ENCODE assay signal across 11 mouse cellular contexts in genomic region chr4:94829924-94830386, GRCm38 (mm10).
DNase-seq lines count a peak whose midpoint lies in the region; ATAC-seq lines count a peak whose summit lies in the region.
"Had no signal": no experiment of that assay in that cellular context is flagged by ENCODE, and none has a peak within 500 bp of the region (broad histone marks: within the 10 kb centered on the region; RNA-seq: fewer than 3 reads in every experiment).

No protein-coding gene starts in this region.

- peak; percentile 59 to 66 for DNase-seq in adrenal gland, adult (ENCODE audit: inconsistent age in 2 of 2, low spot score in 1 of 2)
- no peak for DNase-seq in adrenal gland, adult 18-20 months (ENCODE audit: low spot score in 2 of 2)
- no peak for DNase-seq in urinary bladder, postnatal 4 days (ENCODE audit: low spot score in 2 of 2)
- DNase-seq in frontal cortex, postnatal 36 days (ENCODE audit: low spot score in 2 of 2): no peak
- DNase-seq: cerebellum, adult 2 months; layer of hippocampus, postnatal 36 days; thymus, postnatal 25 days had no signal

- H3K4me1 ChIP-seq in heart, embryonic 11.5 days (ENCODE audit: control insufficient read depth, insufficient read depth, low read length): no peaks in the 10 kb centered on the region
- peaks cover 7% of the 10 kb centered on the region; the same call in 1 of the 2 replicates for H3K4me1 ChIP-seq in kidney, embryonic 16.5 days (ENCODE audit: insufficient read depth, low read length)
- H3K4me1 ChIP-seq in lung, embryonic 15.5 days: peaks cover 10% of the 10 kb centered on the region

- no peak overlapping the region for H3K27ac ChIP-seq in heart, embryonic 11.5 days (ENCODE audit: low read depth, low read length)
- no peak overlapping the region for H3K27ac ChIP-seq in kidney, embryonic 16.5 days (ENCODE audit: low read length)
- H3K27ac ChIP-seq in lung, embryonic 15.5 days: peak overlapping the region; percentile 71

- ATAC-seq in heart, embryonic 11.5 days (replicated peaks; ENCODE audit: insufficient number of reproducible peaks, low FRiP score, low TSS enrichment): peak; percentile 56; the same call in 1 of the 2 replicates
- ATAC-seq in kidney, embryonic 16.5 days (ENCODE audit: low FRiP score, low TSS enrichment): peak; percentile 77
- peak; percentile 67 for ATAC-seq in lung, embryonic 15.5 days (ENCODE audit: borderline replicate concordance, extremely low read depth, low FRiP score, low TSS enrichment)
- no peak for ATAC-seq in frontal cortex, adult (ENCODE audit: low TSS enrichment)

- H3K4me2 ChIP-seq in heart, embryonic 11.5 days: no peak overlapping the region
- H3K4me2 ChIP-seq in kidney, embryonic 16.5 days (replicated peaks; ENCODE audit: low read depth, low read length): no peak overlapping the region
- no peak overlapping the region for H3K4me2 ChIP-seq in lung, embryonic 15.5 days

- H3K36me3 ChIP-seq in heart, embryonic 11.5 days (ENCODE audit: control insufficient read depth, insufficient read depth, low read length): no peaks in the 10 kb centered on the region; the same call in 1 of the 2 replicates
- H3K36me3 ChIP-seq in kidney, embryonic 16.5 days (ENCODE audit: insufficient read depth, low read length): no peaks in the 10 kb centered on the region
- no peaks in the 10 kb centered on the region for H3K36me3 ChIP-seq in lung, embryonic 15.5 days

- WGBS in heart, embryonic 11.5 days (ENCODE audit: insufficient replicate concordance): 62% methylated on average over 6 of the region's 6 CpGs
- WGBS in kidney, embryonic 16.5 days: 45% methylated on average over 6 of the region's 6 CpGs
- 30% methylated on average over 6 of the region's 6 CpGs for WGBS in lung, embryonic 15.5 days

- no peak overlapping the region for H3K9ac ChIP-seq in heart, embryonic 11.5 days (ENCODE audit: low read depth, low read length)
- H3K9ac ChIP-seq in kidney, embryonic 16.5 days (replicated peaks; ENCODE audit: low read length): no peak overlapping the region
- H3K9ac ChIP-seq in lung, embryonic 15.5 days: no peak overlapping the region

- H3K27me3 ChIP-seq in heart, embryonic 11.5 days (ENCODE audit: control insufficient read depth, insufficient read depth, low read length): no peaks in the 10 kb centered on the region
- no peaks in the 10 kb centered on the region for H3K27me3 ChIP-seq in kidney, embryonic 16.5 days (ENCODE audit: insufficient read depth, low read length)
- H3K27me3 ChIP-seq in lung, embryonic 15.5 days: no peaks in the 10 kb centered on the region

- H3K4me3 ChIP-seq in heart, embryonic 11.5 days (ENCODE audit: low read depth, low read length): no peak overlapping the region
- no peak overlapping the region for H3K4me3 ChIP-seq in kidney, embryonic 16.5 days (ENCODE audit: low read length)
- no peak overlapping the region for H3K4me3 ChIP-seq in lung, embryonic 15.5 days

- no peaks in the 10 kb centered on the region for H3K9me3 ChIP-seq in heart, embryonic 11.5 days (replicated peaks; ENCODE audit: control insufficient read depth, low read length)
- H3K9me3 ChIP-seq in kidney, embryonic 16.5 days (ENCODE audit: low read length): no peaks in the 10 kb centered on the region
- no peaks in the 10 kb centered on the region for H3K9me3 ChIP-seq in lung, embryonic 15.5 days

Comparison
In these comparisons a context has a peak if more than half of its experiments do, and no peak if none do; other contexts are left out.
1. DNase-seq: peak in adrenal gland, adult (2 of 2); none in adrenal gland, adult 18-20 months (0 of 2), urinary bladder, postnatal 4 days (0 of 2) and frontal cortex, postnatal 36 days (0 of 2).